Mouse (Mus musculus) small intestine, adult 2 months (tissue): ENCODE results near the gene Slc13a2.

Source experiments
- CTCF ChIP-seq: fragments of 200-500 bp; IDR thresholded peaks from 2 replicates; pipeline ENCODE4 v1.5.1; 2012; ENCODE audit warnings: low read depth, mild to moderate bottlenecking, control low read depth, inconsistent platforms, low read length, moderate library complexity, mixed read lengths; ENCODE audit not compliant: insufficient replicate concordance, insufficient read length; ENCODE audit errors: extremely low read depth
- POLR2A ChIP-seq: fragments of 200-500 bp; IDR thresholded peaks from 2 replicates; pipeline ENCODE4 v1.6.1; 2012; ENCODE audit warnings: low read depth, mild to moderate bottlenecking, control low read depth, inconsistent platforms, low read length, moderate library complexity

DNA sequence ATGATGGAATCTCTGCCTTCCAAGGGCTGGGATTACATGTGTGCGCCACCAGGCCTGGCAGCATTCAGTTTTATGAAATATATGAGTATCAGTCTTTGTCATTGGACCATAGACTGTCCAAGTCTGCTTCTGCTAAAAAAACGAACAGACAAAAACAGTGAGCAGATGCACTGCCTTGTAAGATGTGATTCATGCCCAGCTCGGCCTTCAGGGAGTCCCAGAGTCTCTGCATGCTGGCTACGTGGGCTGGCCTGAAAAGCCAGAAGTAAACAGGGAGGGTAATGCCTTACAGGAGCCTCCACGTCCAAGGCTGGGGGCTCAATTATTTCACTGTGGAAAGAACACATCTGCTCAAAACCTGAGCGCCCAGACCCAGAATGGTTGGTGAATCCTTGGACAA, 9.2 kb downstream of the Slc13a2 start:
- no peak for TF ChIP-seq POLR2A
- TF ChIP-seq CTCF, result no peak
